Mouse (Mus musculus): Measurements from ENCODE around the gene Ccdc42.

Ccdc42 gene

DNA sequence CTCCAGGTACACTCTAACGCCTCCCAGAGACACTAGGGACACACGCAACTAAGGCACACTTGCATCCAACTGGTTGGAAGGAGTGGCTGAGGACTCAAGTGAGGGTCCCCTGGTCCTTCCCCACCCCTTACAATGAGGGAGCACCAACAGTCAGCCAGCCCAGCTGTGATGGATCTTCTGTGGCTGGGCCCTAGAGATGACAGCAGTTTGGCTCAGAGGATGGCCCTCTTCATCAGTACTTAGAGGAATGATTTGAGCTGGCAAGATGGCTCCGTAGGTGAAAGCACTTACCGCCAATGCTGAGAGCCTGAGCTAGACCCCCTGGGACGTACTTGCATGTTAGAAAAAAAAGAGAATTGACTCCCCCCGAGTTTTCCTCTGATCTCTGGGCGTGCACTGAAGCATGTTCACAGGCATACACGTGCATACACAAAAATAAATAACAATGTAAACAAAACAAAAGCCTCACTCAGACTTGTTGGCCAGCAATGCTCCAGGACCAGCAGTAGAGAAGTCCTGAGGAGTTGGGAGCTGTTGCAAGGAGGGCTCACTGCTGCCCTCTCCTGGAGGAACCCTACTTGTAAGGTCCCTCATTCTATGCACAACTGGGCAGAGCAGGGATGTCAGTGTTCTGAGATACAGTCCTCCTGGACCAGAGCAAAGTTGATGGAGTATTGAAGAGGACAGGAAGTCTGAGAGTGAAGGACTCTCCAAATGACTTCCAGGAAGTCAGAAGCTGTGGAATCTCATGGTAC lies 2.4 kb downstream of the Ccdc42 start:
- DNase-seq, result peak; percentile 79 to 92

GRCm38 (mm10) chr11:68591708-68592107 lies 4.9 kb downstream of the Ccdc42 start:
- no peak for DNase-seq

DNA sequence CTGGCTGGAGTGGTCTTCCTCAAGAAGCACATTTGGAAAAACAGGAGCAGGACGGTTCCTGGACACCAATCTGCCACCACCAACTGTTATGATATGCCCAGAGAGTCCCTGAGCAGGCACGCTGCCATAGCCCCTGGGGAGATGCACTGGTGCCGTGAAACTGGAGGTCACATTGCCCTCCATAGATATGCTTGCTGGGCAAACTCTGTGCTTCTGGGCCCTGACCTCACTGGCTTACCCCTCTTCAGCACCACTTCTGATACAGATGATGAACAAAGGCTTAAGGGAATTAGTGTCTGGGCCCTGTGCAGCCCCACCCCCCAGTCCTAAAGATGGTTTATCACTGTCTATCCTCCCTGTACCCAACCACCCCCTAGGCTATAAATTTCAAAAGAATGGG lies 6.4 kb downstream of the Ccdc42 start:
- no peak for DNase-seq

DNA sequence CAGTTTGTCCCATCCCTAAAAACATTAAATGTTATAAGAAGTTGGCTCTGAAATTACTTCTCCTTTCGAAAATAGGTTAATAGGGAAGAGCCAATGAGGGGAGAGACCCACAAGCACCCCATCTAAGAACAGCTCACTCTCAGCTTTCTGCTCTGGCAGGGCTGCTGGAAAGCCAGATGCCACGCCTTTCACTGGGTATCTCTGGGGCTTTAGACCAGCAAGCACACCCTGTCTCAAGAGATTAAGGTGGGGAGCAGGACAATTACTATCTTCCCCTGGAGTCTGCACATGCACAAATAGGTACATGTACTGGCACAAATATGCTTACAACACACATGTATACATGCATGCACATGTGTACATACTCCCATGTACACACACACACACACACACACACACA lies 11.1 kb downstream of the Ccdc42 start:
- DNase-seq, result no peak

GRCm38 (mm10) chr11:68600551-68601021 lies 13.8 kb downstream of the Ccdc42 start:
- no peak for DNase-seq

DNA sequence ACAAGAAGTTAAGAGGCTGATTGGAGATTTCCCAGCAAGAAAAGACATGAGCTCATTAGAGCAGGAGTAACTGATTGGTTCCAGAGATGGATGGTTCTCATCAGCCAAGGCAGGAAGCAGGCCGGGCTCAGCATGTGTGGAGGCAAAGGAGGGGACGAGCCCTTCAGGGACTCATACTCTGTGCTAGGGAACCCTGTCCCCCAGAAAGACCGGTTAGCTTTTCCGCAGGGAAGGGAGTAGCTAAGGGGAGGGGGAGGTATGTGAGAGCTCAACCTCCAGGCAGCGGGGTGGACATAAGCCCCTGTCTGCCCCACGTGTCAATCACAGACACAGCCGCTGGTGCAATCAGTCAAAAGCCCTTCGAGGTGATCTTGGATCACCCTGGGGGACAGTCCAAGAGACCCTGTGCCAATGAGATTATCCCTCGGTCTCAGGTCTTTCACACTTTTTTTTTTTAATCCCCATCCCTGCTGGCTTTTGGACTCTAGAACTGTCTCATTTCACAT lies 14.7 kb downstream of the Ccdc42 start:
- DNase-seq, result no peak

DNA sequence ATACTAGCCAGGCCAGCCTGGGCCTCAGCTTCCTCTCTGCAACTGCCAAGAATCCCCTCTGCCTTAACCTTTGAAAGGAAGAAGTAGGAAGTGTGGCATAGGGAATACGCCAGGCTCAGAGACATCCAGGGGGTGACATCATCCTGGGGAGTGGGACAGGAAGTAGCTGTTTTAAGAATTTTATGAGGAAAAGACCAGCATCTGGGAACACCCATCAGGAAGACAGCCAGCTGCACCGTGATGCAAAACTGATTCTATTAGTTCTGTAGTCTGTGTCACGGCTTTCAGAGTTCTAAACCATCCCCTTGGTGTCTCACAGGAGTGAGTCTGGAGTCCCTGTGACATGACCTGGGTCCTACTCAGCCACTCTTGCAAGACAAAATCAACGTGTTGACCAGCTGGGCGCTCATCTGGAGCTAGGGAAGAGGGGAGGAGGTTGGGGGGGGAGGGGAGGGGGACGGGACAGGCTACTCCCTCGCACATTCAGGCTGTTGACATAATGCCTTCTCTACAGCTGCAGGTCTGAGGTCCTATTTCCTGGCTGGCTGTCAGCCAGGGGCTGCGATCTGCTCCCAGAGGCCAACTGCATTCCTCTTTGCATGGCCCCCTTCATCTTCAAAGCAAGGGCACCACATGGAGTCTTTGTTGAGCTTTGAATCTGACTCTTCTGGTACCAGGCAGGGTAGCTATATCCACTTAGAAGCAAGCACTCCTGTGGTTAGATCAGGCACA lies 15.5 kb downstream of the Ccdc42 start:
- no peak for DNase-seq

DNA sequence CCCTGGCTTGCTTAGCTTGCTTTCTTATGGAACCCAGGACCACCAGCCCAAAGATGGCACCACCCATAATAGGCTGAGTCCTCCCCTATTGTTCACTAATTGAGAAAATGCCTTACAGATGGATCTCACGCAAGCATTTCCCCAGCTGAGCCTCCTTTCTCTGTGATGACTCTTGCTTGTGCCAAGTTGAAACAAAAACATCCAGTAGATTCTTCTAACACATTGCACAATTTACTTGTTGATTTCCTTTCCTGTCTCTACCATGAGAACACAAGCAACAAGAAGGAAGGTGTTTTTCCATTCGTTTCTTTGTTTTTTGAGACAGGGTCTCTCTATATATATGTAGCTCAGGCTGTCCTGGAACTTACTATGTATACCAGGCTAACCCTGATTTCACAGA lies 20.2 kb downstream of the Ccdc42 start:
- DNase-seq, result no peak

DNA sequence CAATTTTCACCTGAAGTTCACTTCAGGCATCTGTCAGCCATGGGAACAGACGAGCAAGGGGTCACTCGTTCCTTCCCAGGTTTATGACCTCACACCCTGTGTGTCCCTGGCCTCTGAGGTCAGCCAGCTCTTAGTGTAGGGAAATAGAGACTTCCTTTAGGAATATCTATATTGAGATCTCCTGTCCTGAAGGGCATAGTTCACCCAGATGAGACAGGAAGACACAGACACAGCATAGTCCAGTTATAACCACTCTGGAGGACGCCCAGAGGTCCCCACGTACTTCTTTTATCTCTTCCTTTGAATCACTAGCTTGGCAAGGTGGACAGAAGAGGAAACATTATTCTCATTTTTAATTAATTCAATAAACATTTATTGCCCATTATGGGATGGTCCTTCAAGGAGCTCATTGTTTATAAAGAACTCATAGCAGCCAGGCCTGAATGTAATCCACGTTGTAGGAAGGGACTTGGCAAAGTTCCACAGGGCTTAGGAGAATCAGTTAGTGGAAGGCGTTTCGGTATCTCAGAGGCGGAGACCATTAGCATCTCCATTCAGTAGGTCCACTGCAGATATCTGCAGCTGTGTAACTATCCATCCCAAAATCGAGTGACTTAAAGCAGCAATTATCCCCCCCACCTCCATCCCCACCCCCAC lies 23.2 kb downstream of the Ccdc42 start:
- DNase-seq, result no peak

GRCm38 (mm10) chr11:68610567-68610947 lies 23.7 kb downstream of the Ccdc42 start:
- no peak for DNase-seq

DNA sequence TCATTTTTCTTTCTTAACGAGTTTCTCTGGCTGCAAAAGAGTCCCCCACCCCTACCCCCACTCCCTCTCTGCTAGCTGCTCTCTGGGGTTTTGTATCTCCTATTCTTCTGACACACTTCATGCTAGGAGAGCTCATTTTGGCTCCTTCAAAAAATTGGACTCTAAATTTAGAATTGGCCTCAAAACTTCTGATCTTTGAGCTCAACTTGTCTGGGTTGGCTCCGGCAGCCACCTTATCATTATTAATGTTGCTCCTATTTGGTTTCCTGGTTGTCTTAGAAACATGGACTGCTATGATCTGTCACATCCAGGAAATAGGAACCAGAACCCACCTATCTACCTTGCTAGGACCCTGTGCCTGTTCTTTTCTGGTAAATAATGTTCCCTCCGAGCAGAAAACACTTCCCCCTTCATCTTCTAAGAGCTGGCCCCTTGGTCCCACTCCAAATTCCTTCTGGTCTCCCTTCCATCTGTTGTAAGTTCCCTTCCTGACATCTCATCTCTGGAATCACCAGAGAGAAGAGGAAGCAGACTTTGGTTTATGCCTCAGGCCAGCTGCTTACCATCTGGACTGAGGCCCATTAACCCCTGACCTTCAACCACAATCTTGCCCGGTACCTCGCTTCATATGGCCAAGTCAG lies 26.4 kb downstream of the Ccdc42 start:
- DNase-seq, result no peak

- peak in 1 of 2 experiments; percentile 15 for DNase-seq
Observed at GRCm38 (mm10) chr11:68622751-68623150, 35.9 kb downstream of the Ccdc42 start.

GRCm38 (mm10) chr11:68623225-68623870 lies 36.5 kb downstream of the Ccdc42 start:
- DNase-seq, result peak; percentile 66 to 74

DNA sequence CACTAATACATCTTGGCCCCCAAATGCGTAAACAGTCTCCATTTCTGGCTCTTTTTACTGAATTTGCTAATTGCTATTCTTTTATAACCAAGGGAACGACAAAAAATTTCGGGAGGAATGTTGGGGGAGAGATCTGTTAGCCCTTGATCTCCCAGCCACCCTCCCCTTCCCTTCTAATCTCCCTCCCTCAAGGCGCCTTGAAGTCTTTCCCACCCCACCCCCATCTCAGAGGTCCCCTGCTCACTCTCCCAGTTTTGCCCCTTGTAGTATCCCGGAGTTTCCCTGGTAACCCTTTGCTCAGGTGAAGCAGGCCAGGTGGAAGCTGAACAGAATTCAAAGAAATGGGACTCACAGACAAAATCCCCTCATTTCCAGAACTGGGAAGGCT lies 37.0 kb downstream of the Ccdc42 start:
- DNase-seq, result peak; percentile 9 to 20

DNA sequence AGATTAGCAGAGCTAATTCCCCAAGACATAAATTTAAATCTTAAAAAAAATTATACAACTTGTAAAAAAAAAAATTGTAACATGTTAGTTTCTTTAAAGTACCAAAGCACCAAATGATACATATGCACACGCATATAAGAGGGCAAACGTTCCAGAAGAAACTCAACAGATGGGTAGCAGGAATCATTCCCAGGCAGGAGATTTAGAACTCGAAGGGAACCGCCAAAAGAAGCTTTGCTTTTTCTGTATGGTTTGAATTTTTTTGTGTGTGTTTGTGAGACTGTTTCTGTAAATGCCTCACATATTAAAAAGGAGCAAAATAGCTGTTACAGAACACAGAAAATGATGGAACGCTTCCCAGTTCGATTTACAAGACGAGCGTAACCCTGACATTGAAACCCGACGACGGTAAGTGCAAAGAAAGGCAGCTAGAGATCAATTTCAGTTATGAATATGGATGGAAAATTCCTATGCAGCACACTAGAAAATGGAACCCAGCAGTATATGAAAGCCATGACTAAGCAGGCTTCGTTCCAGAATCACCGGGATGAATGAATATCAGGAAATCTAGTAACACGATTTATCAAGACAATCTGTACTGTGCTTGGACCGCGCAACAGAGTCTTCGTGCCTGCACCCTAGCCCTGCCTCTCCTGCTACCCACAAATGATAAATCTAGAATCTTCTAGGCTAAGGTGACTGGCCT lies 44.9 kb downstream of the Ccdc42 start:
- no peak for DNase-seq

DNA sequence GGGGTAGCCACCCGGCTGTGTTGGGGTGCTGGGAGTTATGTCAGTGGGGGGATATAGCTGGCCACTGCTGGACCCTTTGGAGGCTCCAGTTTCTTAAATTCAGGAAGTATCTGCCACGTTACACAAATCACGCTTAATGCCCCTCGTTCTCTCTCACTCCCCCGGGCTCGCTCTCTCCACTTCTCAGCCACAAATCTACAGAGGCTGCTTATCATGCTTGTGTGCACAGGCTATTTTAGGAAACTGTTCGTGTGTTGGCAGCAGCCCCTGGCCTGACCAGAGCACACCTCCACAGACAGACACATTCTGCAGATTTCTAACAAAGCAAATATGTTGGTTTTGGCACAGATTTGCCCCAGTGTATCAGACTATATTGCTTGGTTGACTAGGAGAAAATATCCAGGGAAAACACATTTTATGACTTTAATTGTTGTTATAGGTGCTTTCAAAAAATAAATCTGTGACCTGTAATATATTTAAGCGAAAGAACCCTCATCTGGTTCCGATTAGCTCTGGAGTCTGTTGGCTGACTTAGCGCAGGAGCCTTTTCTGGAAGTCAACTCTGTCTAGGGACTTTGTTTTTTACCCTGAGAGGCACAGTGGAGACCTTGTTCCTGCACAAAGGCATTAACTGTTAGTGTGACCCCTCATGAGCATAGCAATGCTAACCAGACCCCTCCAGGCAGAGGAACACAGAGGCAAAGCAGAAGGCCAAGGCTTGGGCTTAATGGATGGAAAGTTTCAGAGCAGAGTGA lies 51.2 kb downstream of the Ccdc42 start:
- peak; percentile 60 to 64 for DNase-seq

DNA sequence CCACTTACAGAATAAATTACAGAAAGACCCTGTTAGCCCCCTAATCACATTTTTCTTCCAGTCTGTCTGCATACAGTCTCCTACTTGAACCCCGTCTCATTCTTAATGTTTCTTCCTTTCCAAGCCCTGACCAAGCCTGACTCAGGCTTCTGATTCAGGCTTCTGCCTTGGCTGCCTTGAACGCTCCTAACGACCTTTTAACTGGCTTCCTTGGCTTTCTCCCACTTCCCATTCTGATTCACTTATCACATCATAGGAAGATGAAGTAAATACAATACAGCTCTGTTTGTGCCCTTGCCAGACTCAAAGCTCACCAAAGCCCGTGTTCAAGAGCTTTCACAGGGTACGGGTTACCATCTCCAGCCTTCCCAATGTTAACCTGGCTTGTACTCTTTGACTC lies 54.5 kb downstream of the Ccdc42 start:
- DNase-seq, result no peak

- no peak for DNase-seq
Observed at GRCm38 (mm10) chr11:68644781-68645180, 58.0 kb downstream of the Ccdc42 start.
